Mouse (Mus musculus) cerebellum, postnatal 36 days (tissue): ENCODE data around the gene Ctcfl.

Experiments
- DNase-seq, 2 experiments: peaks; one replicate each; pipeline ENCODE4 v3.0.0; 2021 to 2022; ENCODE audit warnings: mixed read lengths in 2 of 2

Ctcfl gene

GRCm38 (mm10) chr2:173119023-173119944 lies at the start of gene Ctcfl:
Gene Ctcfl (minus strand): TSS chr2:173119525.
- DNase-seq = no peak

- no peak for DNase-seq
Observed at GRCm38 (mm10) chr2:173168411-173168851, 49.1 kb upstream of the Ctcfl start.

GRCm38 (mm10) chr2:173165357-173165756 lies 46.0 kb upstream of the Ctcfl start:
- DNase-seq = no peak

GRCm38 (mm10) chr2:173164946-173165345 lies 45.6 kb upstream of the Ctcfl start:
- no peak for DNase-seq

GRCm38 (mm10) chr2:173164358-173164757 lies 45.0 kb upstream of the Ctcfl start:
- no peak for DNase-seq

- DNase-seq = no peak
Observed at GRCm38 (mm10) chr2:173163380-173163779, 44.1 kb upstream of the Ctcfl start.

GRCm38 (mm10) chr2:173159354-173160311 lies 40.3 kb upstream of the Ctcfl start:
- no peak for DNase-seq

- no peak for DNase-seq
Observed at GRCm38 (mm10) chr2:173158390-173159055, 39.2 kb upstream of the Ctcfl start.

GRCm38 (mm10) chr2:173157871-173158270 lies 38.5 kb upstream of the Ctcfl start:
- DNase-seq = no peak

GRCm38 (mm10) chr2:173157376-173157775 lies 38.1 kb upstream of the Ctcfl start:
- no peak for DNase-seq

- DNase-seq = no peak
Observed at GRCm38 (mm10) chr2:173156923-173157322, 37.6 kb upstream of the Ctcfl start.

- DNase-seq = no peak
Observed at GRCm38 (mm10) chr2:173155907-173156306, 36.6 kb upstream of the Ctcfl start.

DNA sequence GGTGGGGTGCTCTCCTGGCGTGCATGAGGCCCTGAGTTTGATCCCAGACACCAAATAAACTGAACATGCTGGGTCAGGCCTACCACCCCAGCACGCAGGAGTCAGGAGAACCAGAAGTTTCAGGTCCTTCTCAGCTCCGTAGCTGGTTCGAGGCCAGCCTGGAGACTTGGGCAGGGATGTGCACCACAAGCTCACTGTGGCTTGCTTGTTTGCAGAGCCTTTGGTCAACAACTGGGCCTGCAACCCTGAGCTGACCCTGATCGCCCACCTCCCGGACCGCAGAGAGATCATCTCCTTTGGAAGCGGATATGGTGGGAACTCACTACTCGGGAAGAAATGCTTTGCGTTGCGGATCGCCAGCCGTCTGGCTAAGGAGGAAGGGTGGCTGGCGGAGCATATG lies 35.6 kb upstream of the Ctcfl start:
- no peak for DNase-seq

- no peak for DNase-seq
Observed at GRCm38 (mm10) chr2:173154513-173154912, 35.2 kb upstream of the Ctcfl start.

DNA sequence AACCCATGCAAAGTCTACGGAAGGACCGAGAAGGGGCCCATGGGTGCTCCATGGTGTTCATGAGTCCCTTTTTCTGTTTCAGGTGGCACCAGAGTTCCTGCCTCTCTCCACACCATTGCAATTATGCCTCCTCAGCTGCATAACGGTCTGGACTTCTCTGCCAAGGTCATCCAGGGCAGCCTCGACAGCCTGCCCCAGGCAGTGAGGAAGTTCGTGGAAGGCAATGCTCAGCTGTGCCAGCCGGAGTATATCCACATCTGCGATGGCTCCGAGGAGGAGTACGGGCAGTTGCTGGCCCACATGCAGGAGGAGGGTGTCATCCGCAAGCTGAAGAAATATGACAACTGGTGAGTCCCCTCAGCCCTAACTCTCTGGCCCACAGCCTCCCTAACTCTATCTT lies 33.9 kb upstream of the Ctcfl start:
- no peak for DNase-seq

DNA sequence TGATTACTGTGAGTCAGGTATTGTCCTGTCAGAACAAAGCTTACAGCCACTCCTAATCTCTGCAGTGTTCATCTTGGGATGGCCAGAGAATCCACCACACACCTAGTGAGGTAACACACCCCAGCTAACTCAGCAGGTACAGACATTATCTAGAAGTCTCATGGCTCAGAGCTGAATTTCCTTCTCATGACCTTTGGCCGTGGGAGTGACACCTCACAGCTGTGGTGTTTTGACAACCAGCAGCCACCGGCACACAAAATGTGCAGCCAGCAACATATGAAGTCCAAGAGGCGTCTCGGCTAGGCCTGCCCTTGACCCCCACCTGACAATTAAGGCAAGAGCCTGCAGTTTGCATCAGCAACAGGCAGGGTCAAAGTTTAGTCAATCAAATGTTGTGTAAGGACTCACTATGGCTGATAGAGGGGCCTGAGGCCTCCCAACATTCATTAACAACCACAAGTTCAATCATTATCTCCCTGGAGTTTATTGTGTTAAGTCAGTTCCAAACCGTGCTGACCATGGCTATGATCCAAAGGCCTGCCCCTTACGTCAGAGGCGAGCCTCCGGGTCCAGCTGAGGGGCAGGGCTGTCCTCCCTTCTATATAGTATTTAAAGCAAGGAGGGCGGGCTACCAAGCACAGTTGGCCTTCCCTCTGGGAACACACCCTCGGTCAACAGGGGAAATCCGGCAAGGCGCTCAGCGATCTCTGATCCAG lies 33.3 kb upstream of the Ctcfl start, which contains the start of gene Pck1:
Pck1 (plus strand) TSS at position 613 of the 716 bp plus-strand sequence.
- DNase-seq = no peak

DNA sequence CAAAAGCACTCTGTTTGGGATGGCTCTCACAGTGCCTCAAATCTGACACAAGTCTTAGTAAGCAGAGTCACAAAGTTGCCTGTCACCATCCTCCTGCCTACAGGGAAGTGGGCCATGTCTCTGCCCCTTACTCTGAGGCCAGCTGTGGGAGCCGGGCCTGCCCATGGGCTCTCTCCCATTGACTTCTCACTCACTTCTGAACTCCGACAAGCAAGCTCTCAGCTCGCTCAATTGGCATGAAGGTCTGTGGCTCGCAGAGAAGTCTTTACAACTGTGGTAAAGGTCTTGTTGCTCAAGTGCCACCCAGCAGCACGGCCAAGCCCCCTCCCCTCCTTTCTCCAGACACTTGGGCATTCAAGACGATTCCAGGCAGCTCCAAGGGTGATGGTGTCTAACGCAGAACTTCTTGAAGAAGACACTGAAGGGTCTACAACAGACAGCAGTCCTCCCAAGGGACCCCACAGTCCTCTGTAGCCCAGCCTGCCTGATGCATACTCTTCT lies 32.5 kb upstream of the Ctcfl start:
- DNase-seq = no peak

- DNase-seq = no peak
Observed at GRCm38 (mm10) chr2:173151352-173151751, 32.0 kb upstream of the Ctcfl start.

- no peak for DNase-seq
Observed at GRCm38 (mm10) chr2:173148001-173148400, 28.7 kb upstream of the Ctcfl start.

DNA sequence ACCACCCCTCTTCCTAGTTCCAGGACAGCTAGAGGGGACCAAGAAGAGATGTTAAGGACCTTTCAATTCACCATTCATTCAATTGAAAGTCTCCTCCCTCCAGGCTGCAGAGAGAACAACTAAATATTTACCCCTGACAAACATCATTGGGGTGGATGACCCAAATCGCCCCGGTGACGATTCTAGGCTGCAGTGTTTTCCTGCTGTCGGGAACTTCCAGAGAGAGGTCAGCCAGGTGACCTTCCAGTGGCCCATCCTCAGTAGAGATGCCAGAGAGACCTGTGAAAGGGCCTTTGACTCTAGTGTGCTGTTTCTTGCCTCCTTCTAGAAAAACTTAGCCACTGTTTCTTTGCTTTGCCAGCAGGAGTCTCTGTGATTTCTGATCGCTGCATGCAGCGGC lies 27.4 kb upstream of the Ctcfl start:
- DNase-seq = no peak

DNA sequence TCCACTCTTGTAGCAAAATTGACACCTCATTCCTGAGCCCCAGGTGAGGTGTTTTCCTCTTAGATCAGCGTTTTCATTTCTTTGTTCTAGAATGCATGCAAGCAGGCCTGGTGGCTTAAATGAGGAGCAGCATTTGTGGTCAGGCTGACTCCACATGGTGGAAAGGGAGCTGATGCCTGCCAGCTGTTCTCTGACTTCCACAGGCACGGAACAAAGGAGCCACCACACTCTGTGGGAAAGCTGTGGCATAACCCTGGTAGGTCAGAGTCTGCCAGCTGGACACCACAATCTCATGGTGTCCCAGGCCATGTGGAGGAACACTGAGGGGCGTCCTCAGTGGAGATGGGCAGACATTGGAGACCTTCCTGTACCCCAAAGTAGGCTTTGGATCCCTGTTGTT lies 26.5 kb upstream of the Ctcfl start:
- DNase-seq = no peak

DNA sequence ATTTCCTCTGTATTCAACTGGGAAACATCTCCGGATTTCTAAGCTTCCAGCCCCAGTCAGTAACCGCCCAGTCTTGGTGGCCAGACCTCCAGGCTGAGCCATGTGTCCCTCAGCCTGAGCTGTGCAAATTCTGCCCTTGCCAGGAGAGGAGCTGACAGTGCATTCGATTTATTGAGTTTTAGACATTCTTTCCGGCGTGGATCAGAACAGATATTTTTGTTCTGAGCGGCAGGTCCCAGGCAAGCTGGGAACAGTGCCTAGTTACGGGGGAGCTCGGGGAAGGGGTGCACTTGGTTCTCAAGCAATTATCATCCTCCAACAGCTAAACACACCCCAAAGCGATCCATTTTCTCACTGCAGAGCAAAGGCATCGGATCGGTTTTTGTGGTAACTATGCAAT lies 24.3 kb upstream of the Ctcfl start:
- DNase-seq = no peak
